Mouse (Mus musculus): ENCODE data around the gene C130050O18Rik.
"Not testable (repeated sequence)": the region's sequence is repeated elsewhere in the genome, so short reads cannot be mapped to it uniquely, and the experiment has no call there.

Gene C130050O18Rik

GRCm38 (mm10) chr5:139379771-139380384 lies 25.2 kb upstream of the C130050O18Rik start:
- DNase-seq (ENCODE audit: low read depth, low spot score): no peak

GRCm38 (mm10) chr5:139380385-139381248 lies 24.5 kb upstream of the C130050O18Rik start:
- no peak for DNase-seq (ENCODE audit: low read depth, low spot score)

GRCm38 (mm10) chr5:139381586-139382513 lies 23.2 kb upstream of the C130050O18Rik start:
- DNase-seq (ENCODE audit: low read depth, low spot score): no peak

- DNase-seq (ENCODE audit: low read depth, low spot score): no peak
These were observed 22.3 kb upstream of the C130050O18Rik start for GRCm38 (mm10) chr5:139382760-139383159.

GRCm38 (mm10) chr5:139383234-139383633 lies 21.8 kb upstream of the C130050O18Rik start:
- DNase-seq (ENCODE audit: low read depth, low spot score): no peak

- no peak for DNase-seq (ENCODE audit: low read depth, low spot score)
These were observed 20.5 kb upstream of the C130050O18Rik start for GRCm38 (mm10) chr5:139384531-139384930.

- no peak for DNase-seq (ENCODE audit: low read depth, low spot score)
These were observed 19.0 kb upstream of the C130050O18Rik start for GRCm38 (mm10) chr5:139386047-139386446.

- no peak for DNase-seq (ENCODE audit: low read depth, low spot score)
These were observed 17.5 kb upstream of the C130050O18Rik start for GRCm38 (mm10) chr5:139387329-139388194.

GRCm38 (mm10) chr5:139388195-139388570 lies 16.9 kb upstream of the C130050O18Rik start:
- DNase-seq (ENCODE audit: low read depth, low spot score): no peak

- no peak for DNase-seq (ENCODE audit: low read depth, low spot score)
These were observed 16.1 kb upstream of the C130050O18Rik start for GRCm38 (mm10) chr5:139388694-139389675.

GRCm38 (mm10) chr5:139389676-139390061 lies 15.4 kb upstream of the C130050O18Rik start:
- DNase-seq (ENCODE audit: low read depth, low spot score): no peak

GRCm38 (mm10) chr5:139390324-139391119 lies 14.6 kb upstream of the C130050O18Rik start:
- DNase-seq (ENCODE audit: low read depth, low spot score): not testable (repeated sequence)

- no peak for DNase-seq (ENCODE audit: low read depth, low spot score)
These were observed 13.6 kb upstream of the C130050O18Rik start for GRCm38 (mm10) chr5:139391309-139391990.

- no peak for DNase-seq (ENCODE audit: low read depth, low spot score)
These were observed 12.6 kb upstream of the C130050O18Rik start for GRCm38 (mm10) chr5:139392219-139393196.

GRCm38 (mm10) chr5:139393197-139393588 lies 11.9 kb upstream of the C130050O18Rik start:
- DNase-seq (ENCODE audit: low read depth, low spot score): no peak

- DNase-seq (ENCODE audit: low read depth, low spot score): no peak
These were observed 10.7 kb upstream of the C130050O18Rik start for GRCm38 (mm10) chr5:139394399-139394798.

GRCm38 (mm10) chr5:139395528-139395927 lies 9.6 kb upstream of the C130050O18Rik start:
- DNase-seq (ENCODE audit: low read depth, low spot score): no peak
